Mouse (Mus musculus): ENCODE measurements around the gene Oaz1. TPM values are rescaled to one million over a fixed set of nuclear protein-coding genes. Genes with fewer than 3 reads are reported as not detected.
"Not testable (repeated sequence)": the region's sequence is repeated elsewhere in the genome, so short reads cannot be mapped to it uniquely, and the experiment has no call there.

Gene Oaz1
- polyA plus RNA-seq, 1 experiment from 2014 or later: 2,053 TPM

- ATAC-seq (ENCODE audit: extremely low read depth, insufficient number of reproducible peaks, low FRiP score, low TSS enrichment): no peak
- Histone ChIP-seq H3K36me3 (peaks cover 30% of the 10 kb centered on the region), H3K4me3 (peak overlapping the region; percentile 80), H3K27me3 (replicated peaks) (peaks cover under 1% of the 10 kb centered on the region; the same call in 1 of the 2 replicates), H3K4me2 (peak overlapping the region; percentile 91), H3K9me3 (no peaks in the 10 kb centered on the region), H3K9ac (peak overlapping the region; percentile 95), H3K4me1 (peaks cover 45% of the 10 kb centered on the region), H3K27ac (replicated peaks) (peak overlapping the region; percentile 93)
- WGBS: 7% methylated on average over 27 of the region's 29 CpGs
These were observed 810 bp downstream of the Oaz1 start for GRCm38 (mm10) chr10:80827063-80827869.

GRCm38 (mm10) chr10:80827870-80828420 lies 1.5 kb downstream of the Oaz1 start:
- 67% methylated on average over 10 of the region's 10 CpGs for WGBS
- peaks cover 45% of the 10 kb centered on the region for H3K4me1 ChIP-seq

DNA sequence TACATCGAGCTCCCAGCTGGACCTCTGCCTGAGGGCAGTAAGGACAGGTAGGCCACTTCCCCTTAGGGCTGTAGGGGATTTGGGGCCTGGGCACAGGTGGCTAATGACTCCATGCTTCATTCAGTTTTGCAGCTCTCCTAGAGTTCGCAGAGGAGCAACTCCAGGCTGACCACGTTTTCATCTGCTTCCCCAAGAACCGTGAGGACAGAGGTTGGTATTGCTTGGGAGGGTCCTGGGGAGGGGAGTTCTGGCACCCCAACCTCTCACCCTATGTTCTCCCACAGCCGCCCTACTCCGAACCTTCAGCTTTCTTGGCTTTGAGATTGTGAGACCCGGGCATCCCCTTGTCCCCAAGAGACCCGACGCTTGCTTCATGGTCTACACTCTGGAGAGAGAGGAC lies 2.1 kb downstream of the Oaz1 start:
- not testable (repeated sequence) for H3K9me3 ChIP-seq; H3K27ac ChIP-seq (replicated peaks); ATAC-seq (ENCODE audit: extremely low read depth, insufficient number of reproducible peaks, low FRiP score, low TSS enrichment)
- peak overlapping the region; percentile 91 for H3K4me2 ChIP-seq
- peak overlapping the region; percentile 80 for H3K4me3 ChIP-seq
- 82% methylated on average over 7 of the region's 9 CpGs for WGBS
- peaks cover 45% of the 10 kb centered on the region for H3K4me1 ChIP-seq
- H3K9ac ChIP-seq: peak overlapping the region; percentile 95
- peaks cover 30% of the 10 kb centered on the region for H3K36me3 ChIP-seq
- H3K27me3 ChIP-seq (replicated peaks): peaks cover 14% of the 10 kb centered on the region

More at GRCm38 (mm10) chr10:80827870-80828420, 1.5 kb downstream of the Oaz1 start:
- Histone ChIP-seq H3K9ac (peak overlapping the region; percentile 95), H3K9me3 (no peaks in the 10 kb centered on the region), H3K4me2 (peak overlapping the region; percentile 91), H3K4me3 (peak overlapping the region; percentile 80), H3K27me3 (replicated peaks) (peaks cover 8% of the 10 kb centered on the region), H3K27ac (replicated peaks) (no peak overlapping the region), H3K36me3 (peaks cover 30% of the 10 kb centered on the region)
- ATAC-seq (ENCODE audit: extremely low read depth, insufficient number of reproducible peaks, low FRiP score, low TSS enrichment): no peak

GRCm38 (mm10) chr10:80829359-80830278 lies 3.2 kb downstream of the Oaz1 start:
- H3K27me3 ChIP-seq (replicated peaks): peaks cover 24% of the 10 kb centered on the region
- H3K4me3 ChIP-seq: peak overlapping the region; percentile 6; the same call in 1 of the 2 replicates
- WGBS: 50% methylated on average over 1 of the region's 1 CpGs
- H3K27ac ChIP-seq (replicated peaks): no peak overlapping the region
- peak overlapping the region; percentile 15; the same call in 1 of the 2 replicates for H3K9ac ChIP-seq
- no peak for ATAC-seq (ENCODE audit: extremely low read depth, insufficient number of reproducible peaks, low FRiP score, low TSS enrichment)
- peaks cover 4% of the 10 kb centered on the region; the same call in 1 of the 2 replicates for H3K9me3 ChIP-seq
- H3K36me3 ChIP-seq: peaks cover 30% of the 10 kb centered on the region
- peaks cover 45% of the 10 kb centered on the region for H3K4me1 ChIP-seq
- peak overlapping the region; percentile 14; the same call in 1 of the 2 replicates for H3K4me2 ChIP-seq

DNA sequence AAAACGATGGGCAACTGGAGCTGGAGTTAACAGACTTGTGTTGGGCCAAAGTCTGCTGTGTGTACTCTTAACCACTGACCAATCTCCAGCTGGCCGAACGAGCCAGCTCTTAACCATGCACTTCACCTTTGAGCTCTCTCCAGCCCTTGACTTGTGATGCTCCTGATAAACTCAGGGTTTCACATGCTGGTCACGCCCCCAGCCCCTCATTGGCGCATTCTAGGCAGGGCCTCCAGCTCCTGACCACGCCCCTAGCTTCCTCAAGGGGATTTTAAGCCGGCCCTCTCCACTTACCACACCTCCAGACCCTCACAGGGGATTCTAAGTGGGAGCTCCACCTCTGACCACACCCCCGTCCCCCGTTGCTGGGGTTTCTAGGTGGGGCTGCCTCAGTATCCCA lies 4.7 kb downstream of the Oaz1 start:
- peaks cover 52% of the 10 kb centered on the region for H3K4me1 ChIP-seq
- H3K27ac ChIP-seq (replicated peaks): no peak overlapping the region
- 6% methylated on average over 9 of the region's 9 CpGs for WGBS
- 0 out of 2 replicates have a peak overlapping the region, but pooled peaks have one; percentile 1 for H3K9ac ChIP-seq
- 0 out of 2 replicates have a peak overlapping the region, but pooled peaks have one; percentile 2 for H3K4me3 ChIP-seq
- H3K36me3 ChIP-seq: peaks cover 30% of the 10 kb centered on the region
- H3K4me2 ChIP-seq: no peak overlapping the region
- ATAC-seq (ENCODE audit: extremely low read depth, insufficient number of reproducible peaks, low FRiP score, low TSS enrichment): no peak
- peaks cover 39% of the 10 kb centered on the region for H3K27me3 ChIP-seq (replicated peaks)
- H3K9me3 ChIP-seq: peaks cover 5% of the 10 kb centered on the region; the same call in 1 of the 2 replicates

DNA sequence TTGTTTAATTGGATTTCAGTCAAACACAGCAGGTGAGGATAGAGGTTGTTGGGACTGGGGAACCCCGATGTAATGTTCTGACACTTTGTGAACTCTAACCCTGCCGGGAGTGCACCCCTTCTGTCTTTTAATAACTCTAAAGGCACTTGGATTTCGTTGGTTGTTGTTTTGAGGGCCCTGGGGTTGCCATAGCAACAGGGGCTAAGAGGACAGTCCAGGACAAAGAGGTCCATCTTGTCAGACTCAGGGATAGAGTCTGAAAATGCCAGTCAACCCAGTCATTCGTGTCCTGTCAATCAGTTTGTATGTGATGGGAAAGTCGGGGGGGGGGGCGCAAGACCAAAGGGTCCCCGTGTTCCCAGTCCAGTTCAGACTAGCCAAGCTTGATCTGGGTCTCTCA lies 6.4 kb downstream of the Oaz1 start:
- no peak for ATAC-seq (ENCODE audit: extremely low read depth, insufficient number of reproducible peaks, low FRiP score, low TSS enrichment)
- Histone ChIP-seq H3K4me3 (no peak overlapping the region), H3K27ac (replicated peaks) (no peak overlapping the region), H3K4me1 (peaks cover 64% of the 10 kb centered on the region), H3K9ac (no peak overlapping the region), H3K9me3 (peaks cover 5% of the 10 kb centered on the region; the same call in 1 of the 2 replicates), H3K4me2 (no peak overlapping the region), H3K27me3 (replicated peaks) (peaks cover 56% of the 10 kb centered on the region), H3K36me3 (peaks cover 29% of the 10 kb centered on the region)
- WGBS: 67% methylated on average over 7 of the region's 7 CpGs

- ATAC-seq (ENCODE audit: extremely low read depth, insufficient number of reproducible peaks, low FRiP score, low TSS enrichment): no peak
- H3K9ac ChIP-seq: no peak overlapping the region
- H3K4me3 ChIP-seq: 0 out of 2 replicates have a peak overlapping the region, but pooled peaks have one; percentile 12
These were observed 9.2 kb downstream of the Oaz1 start for GRCm38 (mm10) chr10:80835617-80836016.

DNA sequence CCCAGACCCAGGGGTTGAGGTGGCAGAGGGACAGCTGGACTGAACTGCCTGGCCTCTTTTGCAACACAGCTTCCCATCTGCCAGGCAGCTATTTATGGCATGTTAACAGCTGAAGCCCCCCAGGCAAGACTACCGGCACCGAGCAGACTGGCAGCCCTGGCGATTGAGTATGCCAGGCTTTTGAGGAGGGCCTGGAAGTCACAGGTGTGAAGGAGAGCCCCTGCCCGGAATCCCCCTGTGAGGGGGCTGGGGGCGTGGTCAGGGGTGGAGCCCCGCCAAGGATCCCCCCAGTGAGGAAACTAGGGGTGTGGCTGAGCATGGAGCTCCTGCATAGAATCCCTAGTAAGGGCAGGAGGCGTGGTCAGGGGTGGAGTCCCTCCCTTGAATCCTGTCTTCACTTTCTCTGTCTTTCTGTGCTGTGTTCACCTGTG lies 10.5 kb downstream of the Oaz1 start:
- 41% methylated on average over 7 of the region's 7 CpGs for WGBS
- Histone ChIP-seq H3K27ac (replicated peaks) (peak overlapping the region; percentile 81; the same call in 1 of the 2 replicates), H3K36me3 (no peaks in the 10 kb centered on the region), H3K4me2 (no peak overlapping the region), H3K9ac (no peak overlapping the region), H3K4me3 (no peak overlapping the region), H3K9me3 (peaks cover 5% of the 10 kb centered on the region; the same call in 1 of the 2 replicates), H3K4me1 (peaks cover 35% of the 10 kb centered on the region), H3K27me3 (replicated peaks) (peaks cover 88% of the 10 kb centered on the region)
- no peak for ATAC-seq (ENCODE audit: extremely low read depth, insufficient number of reproducible peaks, low FRiP score, low TSS enrichment)

More at GRCm38 (mm10) chr10:80835617-80836016, 9.2 kb downstream of the Oaz1 start:
- H3K27ac ChIP-seq (replicated peaks): no peak overlapping the region
- H3K9me3 ChIP-seq: peaks cover 5% of the 10 kb centered on the region; the same call in 1 of the 2 replicates
- 53% methylated on average over 30 of the region's 30 CpGs for WGBS
- H3K4me2 ChIP-seq: no peak overlapping the region
- peaks cover 74% of the 10 kb centered on the region for H3K27me3 ChIP-seq (replicated peaks)
- H3K4me1 ChIP-seq: peaks cover 47% of the 10 kb centered on the region
- H3K36me3 ChIP-seq: peaks cover 3% of the 10 kb centered on the region

DNA sequence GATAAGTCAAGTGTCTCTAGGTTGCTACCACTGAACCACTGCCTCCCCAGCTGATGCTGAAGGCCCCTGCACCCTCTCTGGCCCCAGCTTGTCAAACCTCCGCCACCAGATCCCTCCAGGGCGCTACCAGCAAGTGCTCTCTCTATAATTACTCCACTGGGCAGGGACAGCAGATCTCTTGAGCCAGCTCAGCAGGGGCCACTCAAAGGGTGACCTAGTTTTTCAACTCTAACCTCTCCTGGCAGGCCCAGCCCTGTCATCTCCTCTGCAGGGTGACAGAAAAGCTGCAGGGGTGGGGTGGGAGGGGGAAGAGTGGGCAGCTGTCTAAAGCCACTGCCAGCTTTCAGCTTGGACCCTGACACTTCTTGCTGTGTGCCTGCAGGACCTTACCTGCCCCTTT lies 11.4 kb downstream of the Oaz1 start:
- peak overlapping the region; percentile 22 for H3K4me2 ChIP-seq
- ATAC-seq (ENCODE audit: extremely low read depth, insufficient number of reproducible peaks, low FRiP score, low TSS enrichment): no peak
- peaks cover 90% of the 10 kb centered on the region for H3K27me3 ChIP-seq (replicated peaks)
- H3K4me1 ChIP-seq: peaks cover 35% of the 10 kb centered on the region
- 15% methylated on average over 2 of the region's 2 CpGs for WGBS
- H3K9ac ChIP-seq: peak overlapping the region; percentile 28
- H3K9me3 ChIP-seq: peaks cover 5% of the 10 kb centered on the region; the same call in 1 of the 2 replicates
- H3K4me3 ChIP-seq: no peak overlapping the region
- H3K36me3 ChIP-seq: no peaks in the 10 kb centered on the region
- H3K27ac ChIP-seq (replicated peaks): peak overlapping the region; percentile 81

DNA sequence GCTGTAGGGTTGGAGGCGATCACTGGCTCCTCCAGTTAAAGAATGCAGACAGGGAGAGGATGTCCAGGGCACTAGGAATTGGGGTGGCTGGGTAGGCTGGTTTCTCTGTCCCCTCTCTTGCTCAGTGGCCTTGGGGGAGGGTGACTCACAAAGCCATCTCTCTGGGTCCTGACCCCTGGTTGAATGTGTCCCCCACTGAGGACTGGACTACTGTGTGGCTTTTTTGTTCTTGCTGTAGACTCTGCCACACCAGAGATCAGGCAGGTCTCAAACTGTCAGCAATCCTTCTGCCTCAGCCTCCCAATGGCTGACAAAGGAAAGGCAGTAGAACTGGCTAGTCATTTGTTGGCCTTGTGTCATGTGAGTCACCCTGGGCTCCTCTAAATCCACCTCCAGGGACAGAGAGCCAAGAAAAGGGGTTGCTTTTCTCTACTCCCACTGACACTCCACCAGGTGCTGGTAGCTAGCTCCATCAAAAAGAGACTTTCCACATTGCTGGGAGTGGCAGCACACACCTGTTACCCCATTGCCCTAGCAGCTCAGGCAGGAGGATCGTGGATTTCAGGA lies 12.0 kb downstream of the Oaz1 start:
- H3K27ac ChIP-seq (replicated peaks): peak overlapping the region; percentile 81
- peak overlapping the region; percentile 22; the same call in 1 of the 2 replicates for H3K4me2 ChIP-seq
- H3K36me3 ChIP-seq: no peaks in the 10 kb centered on the region
- H3K9ac ChIP-seq: peak overlapping the region; percentile 28
- 41% methylated on average over 2 of the region's 2 CpGs for WGBS
- peaks cover 5% of the 10 kb centered on the region; the same call in 1 of the 2 replicates for H3K9me3 ChIP-seq
- no peak overlapping the region for H3K4me3 ChIP-seq
- H3K27me3 ChIP-seq (replicated peaks): peaks cover 90% of the 10 kb centered on the region
- peaks cover 36% of the 10 kb centered on the region for H3K4me1 ChIP-seq
- ATAC-seq (ENCODE audit: extremely low read depth, insufficient number of reproducible peaks, low FRiP score, low TSS enrichment): no peak

Measured in heart, embryonic 13.5 days (tissue).